Mouse (Mus musculus): ENCODE results near the gene Nr2f6. TPM values are rescaled to one million over a fixed set of nuclear protein-coding genes. Genes with fewer than 3 reads are reported as not detected.
A peak's percentile ranks its signal among the peaks of the same experiment; 100 is the strongest.

The Nr2f6 gene
- polyA plus RNA-seq, 2 experiments: 19.1 to 20.8 TPM

GRCm38 (mm10) chr8:71373000-71373399, 8.8 kb downstream of the Nr2f6 start:
- peaks cover 2% of the 10 kb centered on the region for H3K36me3 ChIP-seq (replicated peaks; ENCODE audit: control insufficient read depth, insufficient read depth, low read depth)
- peaks cover 17 to 22% of the 10 kb centered on the region in 2 experiments for H3K4me1 ChIP-seq (replicated peaks; ENCODE audit: control insufficient read depth in 2 of 2, insufficient read depth in 2 of 2, low read length in 1 of 2)
- H3K27me3 ChIP-seq (ENCODE audit: control insufficient read depth, insufficient read depth, low read length): no peaks in the 10 kb centered on the region; the same call in 1 of the 2 replicates
- H3K27ac ChIP-seq: no peak overlapping the region
- WGBS (ENCODE audit: insufficient replicate concordance): 83% methylated on average over 3 of the region's 3 CpGs
- no peak overlapping the region for H3K4me3 ChIP-seq (ENCODE audit: insufficient read depth in 1 of 2, low read depth in 2 of 2, low read length in 2 of 2)
- ATAC-seq (ENCODE audit: insufficient read depth) (no peak), DNase-seq (ENCODE audit: low read depth in 3 of 3, low spot score in 3 of 3) (no peak)
- H3K4me2 ChIP-seq (ENCODE audit: low read depth): no peak overlapping the region
- TF ChIP-seq CTCF (IDR thresholded peaks at IDR 0.05; ENCODE audit: low read depth): 0 out of 2 replicates have a peak, but pooled peaks have one; percentile 15
- TF ChIP-seq EP300 (IDR thresholded peaks at IDR 0.05; ENCODE audit: low read depth): no peak
- no peak overlapping the region for H3K9ac ChIP-seq (replicated peaks)
- no peaks in the 10 kb centered on the region for H3K9me3 ChIP-seq (ENCODE audit: control insufficient read depth, low read length)

- DNase-seq (ENCODE audit: low read depth in 3 of 3, low spot score in 3 of 3) (no peak), ATAC-seq (ENCODE audit: insufficient read depth) (no peak)
- WGBS (ENCODE audit: insufficient replicate concordance): 81% methylated on average over 12 of the region's 12 CpGs
- Histone ChIP-seq H3K4me2 (ENCODE audit: low read depth) (no peak overlapping the region), H3K4me3 (ENCODE audit: insufficient read depth in 1 of 2, low read depth in 2 of 2, low read length in 2 of 2) (no peak overlapping the region), H3K27me3 (ENCODE audit: control insufficient read depth, insufficient read depth, low read length) (no peaks in the 10 kb centered on the region; the same call in 1 of the 2 replicates), H3K27ac (no peak overlapping the region), H3K9ac (replicated peaks) (no peak overlapping the region), H3K36me3 (replicated peaks; ENCODE audit: control insufficient read depth, insufficient read depth, low read depth) (peaks cover 2% of the 10 kb centered on the region), H3K4me1 (replicated peaks; ENCODE audit: control insufficient read depth in 2 of 2, insufficient read depth in 2 of 2, low read length in 1 of 2) (peaks cover 23 to 28% of the 10 kb centered on the region in 2 experiments), H3K9me3 (ENCODE audit: control insufficient read depth, low read length) (no peaks in the 10 kb centered on the region)
- TF ChIP-seq EP300 (IDR thresholded peaks at IDR 0.05; ENCODE audit: low read depth): no peak
- TF ChIP-seq CTCF (IDR thresholded peaks at IDR 0.05; ENCODE audit: low read depth): no peak
Measured at GRCm38 (mm10) chr8:71372427-71372826, 9.3 kb downstream of the Nr2f6 start.

GRCm38 (mm10) chr8:71371236-71371848, 10.4 kb downstream of the Nr2f6 start, which contains the start of gene Ocel1:
Gene Ocel1, plus strand, starts transcription at chr8:71371298.
- under 1% methylated on average over 67 of the region's 68 CpGs for whole genome bisulfite sequencing (ENCODE audit: insufficient replicate concordance)
- Histone ChIP-seq H3K27me3 (ENCODE audit: control insufficient read depth, insufficient read depth, low read length) (no peaks in the 10 kb centered on the region; the same call in 1 of the 2 replicates), H3K4me3 (ENCODE audit: insufficient read depth in 1 of 2, low read depth in 2 of 2, low read length in 2 of 2) (peak within 1 kb of the TSS; percentile 68 to 82), H3K9me3 (ENCODE audit: control insufficient read depth, low read length) (no peaks in the 10 kb centered on the region), H3K4me1 (replicated peaks; ENCODE audit: control insufficient read depth in 2 of 2, insufficient read depth in 2 of 2, low read length in 1 of 2) (peaks cover 25 to 29% of the 10 kb centered on the region in 2 experiments), H3K36me3 (replicated peaks; ENCODE audit: control insufficient read depth, insufficient read depth, low read depth) (peaks cover 2% of the 10 kb centered on the region), H3K4me2 (ENCODE audit: low read depth) (peak within 1 kb of the TSS; percentile 76), H3K27ac (peak within 1 kb of the TSS; percentile 79), H3K9ac (replicated peaks) (peak within 1 kb of the TSS; percentile 73)
- peak; percentile 86 for ATAC-seq (ENCODE audit: insufficient read depth)
- TF ChIP-seq EP300 (IDR thresholded peaks at IDR 0.05; ENCODE audit: low read depth): no peak
- peak; percentile 92 for TF ChIP-seq CTCF (IDR thresholded peaks at IDR 0.05; ENCODE audit: low read depth)
- peak; percentile 95 to 97 (median 97) for DNase-seq (ENCODE audit: low read depth in 3 of 3, low spot score in 3 of 3)

- TF ChIP-seq CTCF (IDR thresholded peaks at IDR 0.05; ENCODE audit: low read depth) (no peak), EP300 (IDR thresholded peaks at IDR 0.05; ENCODE audit: low read depth) (no peak)
- Histone ChIP-seq H3K27me3 (ENCODE audit: control insufficient read depth, insufficient read depth, low read length) (no peaks in the 10 kb centered on the region; the same call in 1 of the 2 replicates), H3K4me1 (replicated peaks; ENCODE audit: control insufficient read depth in 2 of 2, insufficient read depth in 2 of 2, low read length in 1 of 2) (peaks cover 24 to 28% of the 10 kb centered on the region in 2 experiments), H3K9ac (replicated peaks) (peak overlapping the region; percentile 73), H3K36me3 (replicated peaks; ENCODE audit: control insufficient read depth, insufficient read depth, low read depth) (peaks cover 2% of the 10 kb centered on the region), H3K4me2 (ENCODE audit: low read depth) (peak overlapping the region; percentile 76), H3K27ac (peak overlapping the region; percentile 79), H3K4me3 (ENCODE audit: insufficient read depth in 1 of 2, low read depth in 2 of 2, low read length in 2 of 2) (peak overlapping the region; percentile 68 to 82), H3K9me3 (ENCODE audit: control insufficient read depth, low read length) (no peaks in the 10 kb centered on the region)
- ATAC-seq (ENCODE audit: insufficient read depth) (no peak), DNase-seq (ENCODE audit: low read depth in 3 of 3, low spot score in 3 of 3) (no peak)
- 8% methylated on average over 5 of the region's 5 CpGs for WGBS (ENCODE audit: insufficient replicate concordance)
Measured at GRCm38 (mm10) chr8:71370711-71371235, 11.0 kb downstream of the Nr2f6 start.

GRCm38 (mm10) chr8:71369040-71369718, 12.6 kb downstream of the Nr2f6 start:
- Histone ChIP-seq H3K4me1 (replicated peaks; ENCODE audit: control insufficient read depth in 2 of 2, insufficient read depth in 2 of 2, low read length in 1 of 2) (peaks cover 22 to 23% of the 10 kb centered on the region in 2 experiments), H3K27ac (no peak overlapping the region)
- no peak for ATAC-seq (ENCODE audit: insufficient read depth)

More at GRCm38 (mm10) chr8:71369040-71369718, 12.6 kb downstream of the Nr2f6 start:
- H3K27me3 ChIP-seq (ENCODE audit: control insufficient read depth, insufficient read depth, low read length): no peaks in the 10 kb centered on the region
- TF ChIP-seq CTCF (IDR thresholded peaks at IDR 0.05; ENCODE audit: low read depth) (no peak), EP300 (IDR thresholded peaks at IDR 0.05; ENCODE audit: low read depth) (no peak)
- WGBS (ENCODE audit: insufficient replicate concordance): 82% methylated on average over 10 of the region's 10 CpGs
- H3K4me2 ChIP-seq (ENCODE audit: low read depth): 0 out of 2 replicates have a peak overlapping the region, but pooled peaks have one; percentile 1
- no peak overlapping the region for H3K9ac ChIP-seq (replicated peaks)
- no peaks in the 10 kb centered on the region for H3K9me3 ChIP-seq (ENCODE audit: control insufficient read depth, low read length)
- H3K4me3 ChIP-seq (ENCODE audit: insufficient read depth in 1 of 2, low read depth in 2 of 2, low read length in 2 of 2): no peak overlapping the region
- DNase-seq (ENCODE audit: low read depth in 3 of 3, low spot score in 3 of 3): no peak
- H3K36me3 ChIP-seq (replicated peaks; ENCODE audit: control insufficient read depth, insufficient read depth, low read depth): peaks cover 2% of the 10 kb centered on the region
